Mouse (Mus musculus) 3134 (cell line): ENCODE measurements around the gene 1700113H08Rik.

Experiments
- DNase-seq: peaks from one replicate; pipeline ENCODE4 v3.0.0-alpha.2; 2011; ENCODE audit warnings: low spot score; ENCODE audit not compliant: insufficient read length; ENCODE audit errors: extremely low read depth

The 1700113H08Rik gene

DNA sequence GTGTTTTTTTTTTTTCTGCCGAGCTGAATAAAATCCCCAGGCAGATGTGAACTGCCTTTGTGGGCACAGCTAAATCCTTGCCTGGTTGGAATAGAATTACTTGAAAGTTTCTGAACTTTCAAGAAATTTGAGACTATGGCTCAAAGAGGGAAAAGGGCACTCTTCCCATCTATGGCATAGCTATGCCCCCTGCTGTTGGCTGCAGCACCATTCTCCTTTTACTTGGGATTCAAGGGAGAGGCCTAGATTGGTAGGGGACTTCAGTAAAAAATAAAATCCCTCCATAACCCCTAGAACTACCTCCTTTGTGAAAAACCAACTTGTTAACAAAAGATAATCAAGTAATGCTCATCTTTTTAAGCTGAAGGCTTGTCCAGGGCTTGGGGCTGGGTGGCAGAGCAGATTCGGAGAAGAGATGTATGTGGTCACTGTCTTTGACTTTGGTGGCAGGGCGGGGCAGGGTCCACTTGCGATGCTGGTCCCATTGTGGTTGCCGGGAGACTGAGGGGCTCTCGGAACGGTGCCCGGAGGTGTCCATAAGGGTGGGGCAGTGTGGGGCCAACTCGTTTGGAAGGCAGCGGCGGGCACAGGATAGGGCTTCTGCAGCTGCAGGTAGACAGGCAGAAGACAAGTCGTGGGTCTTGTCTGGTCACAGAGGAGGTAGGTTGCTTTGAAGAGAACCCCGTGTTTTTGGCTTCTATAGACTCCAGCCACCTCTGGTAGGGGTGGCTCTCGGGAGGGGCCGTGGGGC, at the start of gene 1700113H08Rik:
Gene 1700113H08Rik (plus strand): TSS at position 546 of the 751 bp plus-strand sequence.
- DNase-seq: peak; percentile 2

DNA sequence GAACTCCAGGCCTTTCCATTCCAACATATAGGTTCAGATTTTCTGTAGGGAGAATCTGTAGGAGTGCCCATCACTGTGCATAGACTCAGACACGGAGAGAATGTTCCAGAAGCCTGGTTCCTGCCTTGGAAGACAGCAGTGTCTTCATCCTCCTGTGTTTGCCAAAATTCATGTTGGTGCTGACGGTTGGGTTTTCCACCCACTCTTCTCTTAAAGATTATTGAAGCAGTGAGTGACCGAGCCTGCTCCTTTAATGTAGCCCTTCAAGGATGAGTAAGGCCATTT, 49.7 kb upstream of the 1700113H08Rik start:
- DNase-seq: no peak

DNA sequence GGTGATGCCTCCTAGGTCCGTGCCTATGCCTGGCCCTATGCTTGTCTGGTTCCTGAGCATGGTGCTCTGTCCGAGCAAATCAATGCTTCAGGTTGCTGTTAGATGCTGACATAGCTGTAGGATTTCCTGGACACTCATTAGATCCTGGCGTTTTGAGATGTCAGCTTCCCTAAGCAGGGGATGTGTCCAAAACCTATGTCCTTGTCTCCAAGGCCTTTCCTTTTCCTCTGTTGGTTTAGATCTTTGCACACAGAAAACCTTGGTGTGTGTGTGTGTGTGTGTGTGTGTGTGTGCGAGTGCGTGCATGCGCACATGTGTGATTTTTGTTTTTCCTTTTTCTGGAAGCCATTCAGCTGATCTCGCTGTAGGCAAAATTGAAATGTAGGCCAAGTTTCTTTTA, 45.8 kb upstream of the 1700113H08Rik start:
- DNase-seq: no peak

DNA sequence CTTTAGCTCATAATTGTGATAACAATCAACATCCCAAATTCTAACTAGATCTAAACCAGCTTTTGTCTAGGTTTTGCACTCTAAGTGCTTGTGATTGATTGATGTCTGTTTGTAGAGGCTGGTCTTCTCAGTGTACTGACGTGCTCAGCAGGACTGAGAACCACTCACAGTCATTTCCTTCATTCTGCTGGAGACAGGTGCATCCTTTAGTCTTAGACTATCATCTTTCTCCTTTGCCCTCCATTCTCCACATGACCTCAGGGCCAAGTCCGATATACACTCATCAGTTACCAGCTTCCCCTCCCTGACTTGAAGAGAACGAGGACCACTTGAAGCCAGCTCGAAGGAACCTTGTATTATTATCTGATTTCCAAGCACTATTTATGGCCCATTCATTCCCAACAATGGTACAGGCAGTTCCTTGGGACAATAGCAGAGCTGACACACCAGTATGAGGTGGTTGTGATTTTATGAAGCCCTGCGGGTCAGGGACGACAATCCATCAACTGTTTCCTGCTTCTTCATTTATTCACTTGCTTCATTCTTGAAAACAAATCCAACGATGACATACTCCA, 43.4 kb upstream of the 1700113H08Rik start:
- DNase-seq: no peak

DNA sequence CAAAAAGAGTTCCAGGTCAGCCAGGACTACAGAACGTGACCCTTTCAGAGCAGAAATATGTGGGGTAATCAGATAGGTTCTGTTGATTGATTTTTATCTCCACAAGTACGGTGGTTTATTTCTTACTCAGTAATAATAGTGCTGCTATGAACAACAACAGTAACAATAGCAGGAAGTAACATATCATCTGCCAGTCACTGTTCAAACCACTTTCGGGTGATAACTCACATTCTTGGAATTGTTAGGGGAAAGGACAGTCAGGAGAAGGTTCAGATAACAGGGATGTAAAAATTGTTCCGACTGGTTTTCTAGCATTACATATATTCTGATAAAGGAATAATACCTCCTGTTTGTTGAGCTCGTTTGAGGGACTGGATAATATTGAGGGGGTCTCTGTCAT, 42.4 kb upstream of the 1700113H08Rik start:
- DNase-seq: no peak

DNA sequence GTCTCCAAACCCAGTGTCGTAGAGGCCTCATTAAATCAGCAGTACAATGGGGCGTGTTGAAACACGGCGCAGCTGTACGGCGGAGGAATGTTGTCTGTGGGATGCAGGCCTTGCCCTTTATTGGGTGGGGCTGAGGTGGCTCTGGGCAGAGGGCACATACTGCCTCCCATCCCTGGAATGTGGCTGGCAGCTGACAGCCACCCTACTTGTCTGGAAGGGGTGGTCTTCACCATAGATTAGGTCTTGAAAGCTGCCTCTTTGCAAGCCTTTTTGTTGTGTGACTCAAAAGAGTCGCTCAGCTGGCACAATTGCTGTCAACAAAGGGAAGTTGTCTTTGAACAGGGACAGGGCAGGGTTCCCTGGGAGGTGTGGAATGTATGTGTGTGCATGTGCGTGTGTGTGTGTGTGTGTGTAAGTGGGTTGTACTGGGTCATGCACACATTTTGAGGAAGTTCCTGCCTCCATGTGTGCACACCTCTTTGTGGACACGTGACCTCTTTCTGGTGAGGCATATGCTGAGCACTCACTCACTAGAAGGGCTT, 41.6 kb upstream of the 1700113H08Rik start:
- DNase-seq: no peak

DNA sequence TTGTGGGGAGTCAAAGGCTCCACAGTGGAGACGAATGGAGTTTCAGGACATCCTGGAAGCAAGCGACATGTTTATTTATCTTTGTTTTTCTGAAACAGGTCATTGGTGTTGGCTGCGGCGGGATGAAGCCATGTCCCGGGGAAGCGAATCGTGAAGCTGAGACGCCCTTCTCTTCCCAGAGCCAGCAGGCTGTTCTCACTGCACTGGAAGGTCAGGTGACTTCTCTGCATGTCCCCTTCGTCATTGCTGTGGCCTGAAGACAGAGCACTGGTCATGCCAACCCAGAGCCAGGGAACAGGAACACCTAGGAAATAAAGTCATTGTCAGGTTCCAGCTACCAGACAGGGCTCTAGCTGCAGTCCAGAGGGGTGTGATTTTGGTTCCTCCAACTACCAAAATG, 39.0 kb upstream of the 1700113H08Rik start:
- no peak for DNase-seq

DNA sequence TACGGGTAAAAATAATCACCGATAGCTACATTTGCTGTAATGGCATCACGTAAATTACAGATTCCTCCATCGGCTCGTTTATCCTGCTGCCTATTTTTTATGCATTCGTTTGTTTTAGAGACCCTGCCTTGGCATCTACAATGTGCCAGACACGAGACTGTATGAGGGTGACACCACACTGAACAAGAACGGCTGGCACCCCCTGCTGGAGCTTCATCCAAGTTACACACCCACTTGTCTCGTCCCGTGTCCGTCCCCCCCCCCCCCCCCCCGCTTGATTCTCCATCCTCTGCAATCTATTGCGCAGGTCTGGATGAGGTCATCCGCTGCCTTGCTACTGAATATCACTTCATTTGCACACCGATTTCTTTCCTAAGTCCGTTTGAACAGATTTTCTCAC, 37.1 kb upstream of the 1700113H08Rik start:
- no peak for DNase-seq

DNA sequence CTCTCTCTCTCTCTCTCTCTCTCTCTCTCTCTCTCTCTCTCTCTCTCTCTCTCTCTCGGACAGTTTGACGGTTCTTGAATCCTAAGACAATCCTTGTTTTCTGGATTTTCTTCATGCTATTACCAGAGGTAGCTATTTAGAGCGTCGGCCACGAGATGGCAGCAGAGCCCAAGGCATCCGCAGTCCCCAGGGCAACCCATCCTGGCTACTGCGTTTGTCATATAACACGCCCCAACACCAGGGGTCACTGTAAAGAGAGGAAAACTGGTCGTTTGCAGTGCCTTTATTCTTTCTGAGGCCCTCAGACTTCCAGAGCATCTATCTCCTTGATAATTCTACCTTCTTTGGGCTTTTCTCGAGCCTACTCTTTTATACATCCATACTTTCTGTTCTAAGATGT, 33.0 kb upstream of the 1700113H08Rik start:
- peak; percentile 73 for DNase-seq

DNA sequence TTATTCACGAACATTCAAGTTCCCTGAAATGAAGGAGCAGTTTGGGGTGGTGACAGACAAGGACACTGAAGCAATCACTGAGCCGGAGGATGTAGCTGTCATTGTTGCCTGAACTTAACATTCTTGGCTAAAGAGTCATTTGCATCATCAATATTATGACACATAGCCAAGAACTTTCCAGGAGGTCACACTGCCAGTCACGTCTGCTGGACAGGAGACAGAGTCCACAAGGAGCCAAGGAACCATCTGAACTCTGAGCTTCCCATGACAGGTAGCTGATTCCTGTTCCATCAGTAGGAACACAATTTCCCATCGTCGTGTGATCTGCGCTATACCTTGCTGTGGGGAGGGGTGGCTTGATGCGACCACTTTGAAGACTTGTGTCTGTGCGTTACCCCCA, 25.1 kb upstream of the 1700113H08Rik start:
- DNase-seq: no peak

DNA sequence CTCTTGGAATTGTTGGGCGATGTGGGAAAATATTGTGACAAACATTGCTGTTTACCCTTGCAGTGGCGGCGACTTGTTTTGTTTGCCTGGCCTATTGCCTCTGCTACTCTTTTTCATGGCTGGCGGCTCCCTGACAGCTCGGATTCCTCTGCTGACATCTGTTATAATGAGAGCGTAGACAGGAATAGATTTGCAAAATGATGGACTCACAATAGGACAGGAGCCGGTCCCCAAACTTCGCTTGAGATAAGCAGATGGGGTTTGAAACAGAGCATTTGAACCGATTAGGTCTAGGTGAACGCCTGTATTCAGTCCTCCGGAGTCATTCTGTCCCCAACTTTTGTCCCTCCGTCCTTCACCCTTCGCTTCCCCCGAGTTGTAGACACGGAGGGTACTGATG, 22.0 kb upstream of the 1700113H08Rik start:
- DNase-seq: no peak

DNA sequence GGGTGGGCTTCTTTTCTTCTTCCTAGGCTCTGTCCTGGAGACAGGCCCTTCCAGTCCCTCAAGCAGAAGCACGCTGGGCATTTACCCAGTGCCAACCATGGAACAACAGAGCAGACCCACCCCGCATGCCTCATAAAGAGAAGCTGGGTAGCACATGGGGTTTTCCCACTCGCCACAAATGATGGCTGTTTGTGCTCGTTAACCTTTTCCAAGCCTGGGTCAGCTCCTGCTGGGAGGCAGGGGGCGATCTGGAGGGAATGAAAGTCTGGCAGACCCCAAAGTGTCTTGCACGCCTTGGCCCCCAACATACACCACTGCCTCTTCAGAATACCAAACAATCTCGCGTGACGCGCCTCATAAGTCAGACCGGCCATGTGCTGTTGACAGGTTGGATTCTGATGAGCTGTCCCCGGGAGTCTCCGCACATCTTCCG, 21.6 kb upstream of the 1700113H08Rik start:
- no peak for DNase-seq

DNA sequence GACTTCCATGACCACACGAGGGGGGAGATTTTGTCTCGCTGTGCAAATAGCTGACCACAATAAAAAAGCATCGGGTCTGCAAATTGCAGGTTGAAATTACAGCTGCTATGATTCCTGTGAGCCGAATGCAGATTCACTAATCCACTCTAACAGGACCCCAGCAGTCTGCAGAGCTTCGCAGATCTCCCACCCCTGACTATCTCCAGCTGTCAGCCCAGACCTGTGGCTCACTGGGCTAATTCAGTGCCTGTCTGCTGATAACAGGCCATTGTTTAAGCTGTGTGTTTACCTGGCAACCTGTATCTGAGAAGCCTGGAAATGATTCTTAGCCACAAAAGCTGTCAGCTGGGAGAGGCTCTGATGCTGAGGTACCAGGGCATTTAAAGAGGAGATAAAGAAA, 20.8 kb upstream of the 1700113H08Rik start:
- no peak for DNase-seq

DNA sequence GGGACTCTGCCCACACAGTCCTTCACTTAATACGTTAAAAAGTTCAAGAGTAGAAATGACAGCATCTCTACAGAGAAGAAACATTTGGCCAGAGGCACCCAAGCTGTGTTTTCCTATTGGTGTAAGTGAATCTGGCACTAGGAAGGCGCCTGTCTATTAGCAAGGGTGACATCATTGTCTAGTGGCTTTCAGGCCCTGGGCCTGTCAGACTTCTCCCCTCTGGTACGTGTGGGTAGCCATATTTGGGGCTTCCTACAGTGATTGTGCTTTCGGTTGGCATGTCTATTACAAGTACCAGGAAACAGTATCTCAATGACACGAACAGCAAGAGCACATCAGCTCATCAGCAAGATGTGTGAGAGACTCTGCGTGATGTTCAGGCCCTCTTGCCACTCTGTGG, 18.5 kb upstream of the 1700113H08Rik start:
- DNase-seq: no peak

DNA sequence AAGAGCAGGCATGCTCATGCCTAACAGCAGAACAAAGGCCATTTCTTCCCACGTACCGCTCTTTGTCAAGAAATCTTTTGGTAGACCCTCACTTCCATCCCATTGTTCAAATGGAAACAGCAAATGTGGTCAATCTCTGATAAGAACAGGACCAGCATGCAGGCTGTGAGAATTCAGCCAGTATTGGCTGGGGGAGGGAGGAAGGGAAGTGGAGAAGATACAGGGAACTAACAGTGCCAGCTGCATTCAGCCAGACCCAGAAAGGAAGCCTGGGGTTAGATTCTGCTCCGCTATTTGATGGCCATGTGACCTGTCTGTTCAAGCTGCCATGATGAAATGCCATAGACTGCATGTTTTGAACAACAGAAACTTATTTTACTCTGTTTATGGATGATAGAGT, 18.0 kb upstream of the 1700113H08Rik start:
- no peak for DNase-seq

DNA sequence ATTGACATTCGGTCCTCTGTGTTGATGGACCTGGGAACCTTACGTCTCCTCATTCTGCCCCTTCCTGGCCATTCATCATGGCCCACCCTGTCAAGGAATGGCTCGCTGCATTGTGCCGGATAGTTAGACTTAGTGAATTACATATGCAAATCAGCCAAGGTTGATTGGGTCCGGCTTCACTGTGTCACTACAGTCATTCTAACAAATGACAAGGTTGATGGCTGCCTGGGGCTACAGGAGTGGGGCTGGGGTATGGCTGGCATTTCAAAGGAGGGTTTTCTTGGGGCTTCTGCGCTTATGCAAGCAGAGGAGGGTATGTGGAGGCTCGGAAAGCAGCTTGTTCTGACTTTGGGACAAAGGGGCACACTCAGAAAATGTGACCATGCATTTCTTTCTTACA, 16.6 kb upstream of the 1700113H08Rik start:
- DNase-seq: no peak

DNA sequence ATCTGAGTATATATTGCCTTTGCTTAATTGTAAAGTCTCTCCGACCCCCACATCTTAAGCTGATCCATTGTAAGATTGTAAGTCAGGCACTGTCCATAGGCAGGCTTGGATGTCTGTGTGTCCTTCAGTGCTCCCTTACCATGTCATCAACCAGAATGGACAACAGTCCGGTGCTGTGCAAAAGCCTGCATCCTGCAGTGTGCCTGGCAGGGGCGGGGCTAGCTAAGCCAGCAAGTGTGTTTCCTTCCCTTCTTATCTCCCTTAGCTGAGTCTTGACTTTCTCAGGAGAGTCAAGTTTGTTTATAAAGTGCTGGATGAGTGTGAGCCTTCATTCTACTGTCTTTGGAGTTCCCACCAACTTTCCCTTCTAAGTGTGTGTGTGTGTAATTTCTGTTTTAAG, 12.6 kb upstream of the 1700113H08Rik start:
- no peak for DNase-seq

DNA sequence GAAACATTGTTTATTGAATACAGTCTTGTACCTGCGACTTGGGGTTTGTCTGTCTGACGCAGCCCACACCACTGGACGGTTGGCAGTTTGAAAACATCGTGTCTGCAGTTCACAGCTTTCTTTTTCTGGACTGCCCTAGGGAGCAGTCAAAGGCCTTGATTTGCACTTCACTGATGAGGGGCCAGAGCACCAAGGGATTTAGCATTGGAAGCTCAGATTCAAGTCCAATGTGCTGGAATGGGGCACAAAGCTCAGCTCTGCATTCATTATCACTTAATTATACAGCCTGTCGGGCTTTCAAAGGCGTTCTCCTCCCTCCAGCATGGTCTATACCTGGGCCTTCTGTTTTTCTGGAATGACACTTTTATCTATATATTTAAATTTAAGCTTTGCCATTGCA, 11.4 kb upstream of the 1700113H08Rik start:
- DNase-seq: no peak

DNA sequence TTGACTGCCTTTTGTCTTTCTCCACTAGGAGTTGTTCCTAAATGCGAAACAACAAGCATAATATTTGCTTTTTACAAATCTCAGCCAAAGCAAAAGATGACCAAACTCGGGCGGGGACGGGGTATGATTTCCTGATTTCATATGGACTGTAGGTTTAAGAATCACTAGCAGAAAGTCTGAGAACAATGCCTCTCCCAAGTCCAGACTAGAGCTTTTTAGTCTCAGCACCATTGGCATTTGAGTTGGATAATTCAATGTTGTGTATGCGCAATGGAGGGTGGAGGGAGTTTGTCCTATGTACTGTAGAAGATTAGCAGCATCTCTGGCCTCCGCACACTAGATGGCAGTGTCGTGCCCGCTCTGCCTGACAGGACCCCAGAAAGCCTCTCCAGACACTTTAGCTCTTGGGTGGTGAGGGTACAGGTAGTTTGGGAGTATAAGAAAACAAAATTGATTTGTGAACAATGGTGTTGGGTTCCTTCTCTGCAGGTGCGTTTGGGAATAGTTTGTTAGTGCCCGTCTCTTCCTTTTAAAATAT, 10.8 kb upstream of the 1700113H08Rik start:
- DNase-seq: no peak

DNA sequence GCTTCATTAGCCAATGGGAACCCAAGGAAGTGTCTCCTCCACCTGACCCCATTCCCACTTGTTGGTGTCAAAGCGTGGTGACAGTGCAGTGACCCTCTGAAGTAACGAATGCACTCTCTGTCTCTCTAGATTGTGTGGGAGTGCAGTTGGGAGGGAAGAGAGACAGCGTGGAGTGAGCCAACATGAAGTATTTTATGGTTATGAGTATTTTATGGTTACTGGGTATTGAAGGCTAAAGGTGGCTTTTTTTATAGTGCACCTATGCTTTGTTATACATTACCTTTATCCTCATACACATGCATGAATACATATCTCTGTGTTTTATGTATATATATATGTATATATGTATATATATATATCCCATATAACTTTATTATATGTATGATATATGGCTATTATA, 8.7 kb upstream of the 1700113H08Rik start:
- no peak for DNase-seq

DNA sequence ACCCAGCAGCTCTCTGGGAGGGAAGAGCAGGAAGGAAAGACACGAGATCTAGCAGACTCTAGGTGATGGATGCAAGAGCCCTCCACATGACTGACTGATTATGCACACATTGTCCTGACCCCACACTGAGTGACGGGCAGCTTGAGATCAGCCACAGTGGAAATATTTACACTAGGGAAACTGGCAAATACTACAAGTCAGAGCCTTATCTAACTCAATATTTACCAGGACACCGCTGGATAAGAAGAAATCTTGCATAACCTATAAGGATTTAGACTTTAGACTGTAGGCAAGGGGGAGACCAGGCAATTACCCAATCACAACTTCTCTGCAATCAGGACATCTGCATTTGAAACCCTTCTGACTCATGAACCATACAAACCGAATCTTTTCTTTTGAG, 6.1 kb upstream of the 1700113H08Rik start:
- no peak for DNase-seq

DNA sequence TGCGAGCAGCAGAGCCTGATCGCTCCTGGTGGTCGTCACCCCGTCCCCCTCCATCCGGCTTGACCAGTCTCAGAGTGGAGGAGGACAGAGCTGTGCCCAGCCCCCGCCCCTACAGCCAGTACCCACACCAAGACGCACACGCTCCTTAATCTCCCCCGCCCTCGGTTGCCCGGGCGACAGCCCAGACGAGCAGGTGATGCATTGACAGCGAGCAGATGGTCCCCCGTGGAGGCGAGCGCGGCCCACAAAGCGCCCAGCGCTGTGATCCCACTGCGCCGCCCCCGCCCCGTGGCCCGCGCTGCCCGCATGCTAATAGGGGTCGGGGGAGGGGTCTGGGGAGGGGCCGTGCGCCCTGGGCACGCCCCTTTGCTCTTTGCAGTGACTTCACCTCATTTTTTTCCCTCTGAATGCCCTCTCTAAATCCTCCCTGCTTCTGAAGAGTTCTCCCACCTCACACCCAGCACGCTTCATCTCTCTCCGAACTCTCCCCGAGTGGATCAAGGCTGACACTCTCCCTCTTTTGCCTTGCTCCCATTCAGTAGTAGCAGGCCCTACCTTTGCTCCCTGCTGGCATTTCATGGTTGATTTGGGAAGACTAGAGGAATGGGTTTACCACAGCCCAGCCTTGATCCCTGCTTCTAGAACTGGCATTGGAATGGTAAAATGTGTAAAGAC, 543 bp downstream of the 1700113H08Rik start:
- peak; percentile 6 for DNase-seq
